Mouse (Mus musculus): ENCODE measurements around the gene Pdk2. TPM values are rescaled to one million over a fixed set of nuclear protein-coding genes. Genes with fewer than 3 reads are reported as not detected.
"Not testable (repeated sequence)": the region's sequence is repeated elsewhere in the genome, so short reads cannot be mapped to it uniquely, and the experiment has no call there.

The Pdk2 gene
- polyA plus RNA-seq, 1 experiment from 2014 or later, result 61.5 TPM

GRCm38 (mm10) chr11:95023481-95023880 lies 17.7 kb downstream of the Pdk2 start:
- DNase-seq (ENCODE audit: low read depth, low spot score) (no peak), ATAC-seq (no peak)
- in situ Hi-C loops (cut with MboI; ENCODE audit: low pct_unique_long_range_greater_than_20kb), result no loop called here
- no peaks in the 10 kb centered on the region for H3K27me3 ChIP-seq
- ChIA-PET CTCF (interaction anchor here (1.0 to 1.1 kb wide), 2 partner anchors 9 to 11 kb away, joined by 3 to 4 read pairs; no protein-coding TSS in a partner anchor), POLR2A (interaction anchor here (3.2 kb wide), 1 partner anchor 11 kb away, joined by 9 read pairs; no protein-coding TSS in a partner anchor)
- no peak for TF ChIP-seq CTCF (IDR thresholded peaks at IDR 0.05)

GRCm38 (mm10) chr11:95022237-95022992 lies 18.7 kb downstream of the Pdk2 start:
- in situ Hi-C loops (cut with MboI; ENCODE audit: low pct_unique_long_range_greater_than_20kb), result no loop called here
- CTCF ChIA-PET, result interaction anchor here (1.0 to 2.0 kb wide), 4 partner anchors 8 to 20 kb away, joined by 3 to 6 read pairs (median 4); no protein-coding TSS in a partner anchor
- no peak for TF ChIP-seq CTCF (IDR thresholded peaks at IDR 0.05)
- POLR2A ChIA-PET, result interaction anchor here (3.2 kb wide), 1 partner anchor 10 kb away, joined by 9 read pairs; no protein-coding TSS in a partner anchor
- H3K27me3 ChIP-seq, result no peaks in the 10 kb centered on the region
- DNase-seq (ENCODE audit: low read depth, low spot score) (no peak), ATAC-seq (no peak)

- DNase-seq (ENCODE audit: low read depth, low spot score) (no peak), ATAC-seq (no peak)
- no peak for TF ChIP-seq CTCF (IDR thresholded peaks at IDR 0.05)
- no peaks in the 10 kb centered on the region for H3K27me3 ChIP-seq
- ChIA-PET CTCF (interaction anchor here (0.9 kb wide), 1 partner anchor 9 kb away, joined by 3 read pairs; no protein-coding TSS in a partner anchor), POLR2A (interaction anchor here (0.6 kb wide), 1 partner anchor 1102 kb away, joined by 5 read pairs; no protein-coding TSS in a partner anchor)
- in situ Hi-C loops (cut with MboI; ENCODE audit: low pct_unique_long_range_greater_than_20kb), result no loop called here
These were observed 25.7 kb downstream of the Pdk2 start for GRCm38 (mm10) chr11:95015484-95015883.

- ChIA-PET POLR2A (interaction anchor here (1.5 to 2.3 kb wide), 2 partner anchors 12 to 15 kb away, joined by 3 to 9 read pairs; no protein-coding TSS in a partner anchor), CTCF (interaction anchor here (1.0 to 1.5 kb wide), 3 partner anchors 11 to 73 kb away, joined by 3 to 4 read pairs (median 3); partner anchors contain the start of gene Pdk2)
- no peaks in the 10 kb centered on the region for H3K27me3 ChIP-seq
- DNase-seq (ENCODE audit: low read depth, low spot score) (no peak), ATAC-seq (no peak)
- in situ Hi-C loops (cut with MboI; ENCODE audit: low pct_unique_long_range_greater_than_20kb), result no loop called here
- TF ChIP-seq CTCF (IDR thresholded peaks at IDR 0.05), result no peak
These were observed 28.7 kb downstream of the Pdk2 start for GRCm38 (mm10) chr11:95012487-95012886.

GRCm38 (mm10) chr11:95012075-95012474 lies 29.1 kb downstream of the Pdk2 start:
- H3K27me3 ChIP-seq, result no peaks in the 10 kb centered on the region
- DNase-seq (ENCODE audit: low read depth, low spot score) (no peak), ATAC-seq (no peak)
- in situ Hi-C loops (cut with MboI; ENCODE audit: low pct_unique_long_range_greater_than_20kb), result no loop called here
- no peak for TF ChIP-seq CTCF (IDR thresholded peaks at IDR 0.05)
- ChIA-PET CTCF (interaction anchor here (1.0 to 1.8 kb wide), 5 partner anchors 11 to 73 kb away, joined by 3 to 4 read pairs (median 3); partner anchors contain the start of gene Pdk2), POLR2A (interaction anchor here (1.5 to 2.3 kb wide), 2 partner anchors 12 to 15 kb away, joined by 3 to 9 read pairs; no protein-coding TSS in a partner anchor)

GRCm38 (mm10) chr11:95011416-95011815 lies 29.7 kb downstream of the Pdk2 start:
- CTCF ChIA-PET, result interaction anchor here (0.8 to 1.8 kb wide), 4 partner anchors 10 to 72 kb away, joined by 3 to 4 read pairs (median 4); no protein-coding TSS in a partner anchor
- no peaks in the 10 kb centered on the region for H3K27me3 ChIP-seq
- no peak for TF ChIP-seq CTCF (IDR thresholded peaks at IDR 0.05)
- no peak for DNase-seq (ENCODE audit: low read depth, low spot score)
- in situ Hi-C loops (cut with MboI; ENCODE audit: low pct_unique_long_range_greater_than_20kb), result no loop called here
- POLR2A ChIA-PET, result interaction anchor here (0.7 to 2.3 kb wide), 4 partner anchors 13 to 67 kb away, joined by 3 to 9 read pairs (median 6); no protein-coding TSS in a partner anchor
- ATAC-seq, result no peak

- POLR2A ChIA-PET, result interaction anchor here (0.7 to 2.3 kb wide), 5 partner anchors 13 to 68 kb away, joined by 3 to 9 read pairs (median 4); no protein-coding TSS in a partner anchor
- H3K27me3 ChIP-seq; DNase-seq (ENCODE audit: low read depth, low spot score); in situ Hi-C loops (cut with MboI; ENCODE audit: low pct_unique_long_range_greater_than_20kb); ATAC-seq: not testable (repeated sequence)
- CTCF ChIA-PET, result interaction anchor here (0.8 to 1.8 kb wide), 3 partner anchors 11 to 22 kb away, joined by 3 to 4 read pairs (median 4); no protein-coding TSS in a partner anchor
These were observed 30.2 kb downstream of the Pdk2 start for GRCm38 (mm10) chr11:95010841-95011403.

GRCm38 (mm10) chr11:95010141-95010739 lies 30.9 kb downstream of the Pdk2 start:
- ChIA-PET CTCF (interaction anchor here (1.8 kb wide), 1 partner anchor 21 kb away, joined by 4 read pairs; no protein-coding TSS in a partner anchor), POLR2A (interaction anchor here (0.8 to 1.2 kb wide), 3 partner anchors 17 to 29 kb away, joined by 3 to 4 read pairs (median 4); no protein-coding TSS in a partner anchor)
- TF ChIP-seq CTCF (IDR thresholded peaks at IDR 0.05), result no peak
- in situ Hi-C loops (cut with MboI; ENCODE audit: low pct_unique_long_range_greater_than_20kb), result no loop called here
- no peak for DNase-seq (ENCODE audit: low read depth, low spot score)
- ATAC-seq, result no peak
- H3K27me3 ChIP-seq, result no peaks in the 10 kb centered on the region

- DNase-seq (ENCODE audit: low read depth, low spot score) (no peak), ATAC-seq (peak; percentile 44)
- TF ChIP-seq CTCF (IDR thresholded peaks at IDR 0.05), result no peak
- ChIA-PET CTCF (interaction anchor here (1.5 kb wide), 1 partner anchor 20 kb away, joined by 3 read pairs; no protein-coding TSS in a partner anchor), POLR2A (interaction anchor here (1.2 to 2.3 kb wide), 3 partner anchors 17 to 32 kb away, joined by 4 to 13 read pairs (median 4); partner anchors contain the start of gene Pdk2)
- H3K27me3 ChIP-seq, result no peaks in the 10 kb centered on the region
- in situ Hi-C loops (cut with MboI; ENCODE audit: low pct_unique_long_range_greater_than_20kb), result no loop called here
These were observed 31.5 kb downstream of the Pdk2 start, which contains the start of gene Samd14 for GRCm38 (mm10) chr11:95009629-95010014. Gene Samd14, plus strand, starts transcription at chr11:95009879.

All from Patski (cell line).